Mouse (Mus musculus): ENCODE measurements at regions not wholly inside any gene's neighbourhood (a gene's known extent, or its start where the extent isn't known, plus 50 kb on each side); places are given as distances from the start of the nearest gene placed in this dataset.

GRCm38 (mm10) chr3:105130228-105130627 is 63.6 kb downstream of the 4930564D02Rik start:
- DNase-seq: no peak

GRCm38 (mm10) chr3:105131053-105131452 is 64.4 kb downstream of the 4930564D02Rik start:
- no peak for DNase-seq

GRCm38 (mm10) chr3:105133011-105133410 is 66.4 kb downstream of the 4930564D02Rik start:
- no peak for DNase-seq

GRCm38 (mm10) chr3:105141170-105141971 is 74.7 kb downstream of the 4930564D02Rik start:
- no peak for DNase-seq

GRCm38 (mm10) chr3:105142631-105143030 is 76.0 kb downstream of the 4930564D02Rik start:
- peak; percentile 2 for DNase-seq

- no peak for DNase-seq
Observed at GRCm38 (mm10) chr3:105151475-105152157, 85.0 kb downstream of the 4930564D02Rik start.

- no peak for DNase-seq
Observed at GRCm38 (mm10) chr3:105152158-105152541, 85.5 kb downstream of the 4930564D02Rik start.

GRCm38 (mm10) chr3:105158376-105158775 is 91.7 kb downstream of the 4930564D02Rik start:
- no peak for DNase-seq

GRCm38 (mm10) chr3:105165355-105165754 is 98.7 kb downstream of the 4930564D02Rik start:
- DNase-seq: peak; percentile 21

GRCm38 (mm10) chr3:105169117-105169516 is 102.5 kb downstream of the 4930564D02Rik start:
- DNase-seq: no peak

GRCm38 (mm10) chr3:105171527-105171926 is 104.9 kb downstream of the 4930564D02Rik start:
- no peak for DNase-seq

- no peak for DNase-seq
Observed at GRCm38 (mm10) chr3:105172054-105172453, 105.4 kb downstream of the 4930564D02Rik start.

GRCm38 (mm10) chr3:105191303-105191702 is 124.7 kb downstream of the 4930564D02Rik start:
- DNase-seq: no peak

- DNase-seq: no peak
Observed at GRCm38 (mm10) chr3:105191830-105192229, 125.2 kb downstream of the 4930564D02Rik start.

GRCm38 (mm10) chr3:105200735-105201134 is 134.1 kb downstream of the 4930564D02Rik start:
- no peak for DNase-seq

GRCm38 (mm10) chr3:105209164-105209563 is 142.5 kb downstream of the 4930564D02Rik start:
- DNase-seq: no peak

GRCm38 (mm10) chr3:105211023-105211422 is 144.4 kb downstream of the 4930564D02Rik start:
- no peak for DNase-seq

GRCm38 (mm10) chr3:105211726-105212125 is 145.1 kb downstream of the 4930564D02Rik start:
- DNase-seq: no peak

- DNase-seq: no peak
Observed at GRCm38 (mm10) chr3:105214867-105215266, 148.2 kb downstream of the 4930564D02Rik start.

- DNase-seq: no peak
Observed at GRCm38 (mm10) chr3:105215729-105216128, 149.1 kb downstream of the 4930564D02Rik start.

- no peak for DNase-seq
Observed at GRCm38 (mm10) chr3:105219630-105220029, 153.0 kb downstream of the 4930564D02Rik start.

GRCm38 (mm10) chr3:105220641-105221040 is 154.0 kb downstream of the 4930564D02Rik start:
- DNase-seq: no peak

- no peak for DNase-seq
Observed at GRCm38 (mm10) chr3:105222925-105223324, 156.3 kb downstream of the 4930564D02Rik start.

GRCm38 (mm10) chr3:105223671-105224070 is 157.0 kb downstream of the 4930564D02Rik start:
- DNase-seq: no peak

Data from adrenal gland, adult 8-10 months (tissue).